Mouse (Mus musculus) heart, embryonic 14.5 days (tissue): ENCODE measurements around the gene Cnnm2. TPM values are rescaled to one million over a fixed set of nuclear protein-coding genes. Genes with fewer than 3 reads are reported as not detected.

Experiments used
- ATAC-seq: fragments of 200-750 bp; cut with Nextera tagmentation; 2 replicates; pipeline ENCODE4 v1.8.0; 2017; ENCODE audit warnings: low read depth, moderate TSS enrichment; ENCODE audit not compliant: insufficient number of reproducible peaks, insufficient read depth, low FRiP score
- H3K27ac ChIP-seq, 2 experiments: fragments of 200-500 bp in 1 of 2; fragments of 300-500 bp in 1 of 2; sonication (generic) in 1 of 2; replicated peaks in 1 of 2; 2 replicates each; pipeline ENCODE4 v1.5.1; 2012 to 2014; ENCODE audit warnings: low read depth in 2 of 2, low read length in 2 of 2, control low read depth in 1 of 2, mild to moderate bottlenecking in 1 of 2, mixed read lengths in 1 of 2; ENCODE audit not compliant: control insufficient read depth in 1 of 2, insufficient read depth in 1 of 2
- H3K27me3 ChIP-seq: fragments of 300-500 bp; sonication (generic); 2 replicates; pipeline ENCODE4 v1.6.1; 2014; ENCODE audit warnings: mild to moderate bottlenecking, low read length, control low read depth; ENCODE audit not compliant: control insufficient read depth, insufficient read depth
- H3K36me3 ChIP-seq: fragments of 300-500 bp; sonication (generic); 2 replicates; pipeline ENCODE4 v1.6.1; 2014; ENCODE audit warnings: mild to moderate bottlenecking, control low read depth, low read length, mixed read lengths; ENCODE audit not compliant: control insufficient read depth, insufficient read depth
- H3K4me1 ChIP-seq, 2 experiments: fragments of 200-500 bp in 1 of 2; fragments of 300-500 bp in 1 of 2; sonication (generic) in 1 of 2; 2 replicates each; pipeline ENCODE4 v1.6.1; 2012 to 2014; ENCODE audit warnings: low read length in 2 of 2, control low read depth in 1 of 2, mixed read lengths in 1 of 2; ENCODE audit not compliant: control insufficient read depth in 2 of 2, insufficient read depth in 2 of 2
- H3K4me2 ChIP-seq: fragments of 300-500 bp; sonication (generic); 2 replicates; pipeline ENCODE4 v1.6.1; 2014; ENCODE audit warnings: mild to moderate bottlenecking, low read length
- H3K4me3 ChIP-seq, 2 experiments: fragments of 200-500 bp in 1 of 2; fragments of 300-500 bp in 1 of 2; sonication (generic) in 1 of 2; 2 replicates each; pipeline ENCODE4 v1.5.1; 2012 to 2014; ENCODE audit warnings: low read length in 2 of 2, mild to moderate bottlenecking in 2 of 2, control low read depth in 1 of 2, low read depth in 1 of 2, moderate library complexity in 1 of 2; ENCODE audit not compliant: control insufficient read depth in 1 of 2, insufficient read depth in 1 of 2
- H3K9ac ChIP-seq: fragments of 300-500 bp; sonication (generic); 2 replicates; pipeline ENCODE4 v1.6.1; 2014; ENCODE audit warnings: mild to moderate bottlenecking, low read length
- H3K9me3 ChIP-seq: fragments of 300-500 bp; sonication (generic); 2 replicates; pipeline ENCODE4 v1.6.1; 2016; ENCODE audit warnings: low read length, control low read depth; ENCODE audit not compliant: control insufficient read depth
- WGBS: fragments of 180-500 bp; shearing (Covaris S2); extraction: QIAGEN DNeasy Blood & Tissue Kit; methylation state at CpG from one replicate; pipeline ENCODE4 v1.1.7; 2014; 5-methylcytosine and 5-hydroxymethylcytosine counted together
- polyA plus RNA-seq: library from polyadenylated mRNA; unstranded; fragments of >200 nt; fragmentation: Nextera tagmentation; extraction: Ambion mirVana; gene quantifications from 2 replicates; pipeline ENCODE4 v1.2.1, GENCODE M21; 2014

Gene Cnnm2
- polyA plus RNA-seq, 1 experiment from 2014 or later = 3.2 TPM

GRCm38 (mm10) chr19:46862556-46862955 is 101.2 kb downstream of the Cnnm2 start:
- 50% methylated on average over 3 of the region's 3 CpGs for WGBS
- no peak overlapping the region for H3K27ac ChIP-seq
- H3K9me3 ChIP-seq = no peaks in the 10 kb centered on the region

GRCm38 (mm10) chr19:46863236-46863927 is 102.0 kb downstream of the Cnnm2 start:
- no peak overlapping the region for H3K9ac ChIP-seq
- H3K4me3 ChIP-seq = no peak overlapping the region
- no peak overlapping the region for H3K27ac ChIP-seq
- H3K36me3 ChIP-seq = 0 out of 2 replicates have a peak, but pooled peaks cover under 1% of the 10 kb centered on the region
- H3K4me2 ChIP-seq = no peak overlapping the region
- H3K4me1 ChIP-seq = peaks cover 6 to 10% of the 10 kb centered on the region in 2 experiments
- ATAC-seq = no peak
- no peaks in the 10 kb centered on the region for H3K27me3 ChIP-seq
- no peaks in the 10 kb centered on the region for H3K9me3 ChIP-seq
- 68% methylated on average over 17 of the region's 17 CpGs for WGBS

More at GRCm38 (mm10) chr19:46862556-46862955, 101.2 kb downstream of the Cnnm2 start:
- no peak for ATAC-seq
- Histone ChIP-seq H3K4me1 (peaks cover 6 to 10% of the 10 kb centered on the region in 2 experiments), H3K9ac (no peak overlapping the region), H3K27me3 (no peaks in the 10 kb centered on the region), H3K4me2 (no peak overlapping the region), H3K4me3 (no peak overlapping the region), H3K36me3 (no peaks in the 10 kb centered on the region)

GRCm38 (mm10) chr19:46864079-46864478 is 102.7 kb downstream of the Cnnm2 start:
- H3K9me3 ChIP-seq = no peaks in the 10 kb centered on the region
- H3K27ac ChIP-seq = no peak overlapping the region
- H3K9ac ChIP-seq = no peak overlapping the region
- 0 out of 2 replicates have a peak, but pooled peaks cover 3% of the 10 kb centered on the region for H3K36me3 ChIP-seq
- no peak overlapping the region for H3K4me3 ChIP-seq
- WGBS = 56% methylated on average over 6 of the region's 6 CpGs
- H3K4me1 ChIP-seq = peaks cover 6 to 10% of the 10 kb centered on the region in 2 experiments
- H3K27me3 ChIP-seq = no peaks in the 10 kb centered on the region
- no peak for ATAC-seq
- H3K4me2 ChIP-seq = no peak overlapping the region

GRCm38 (mm10) chr19:46864731-46865331 is 103.4 kb downstream of the Cnnm2 start:
- H3K27ac ChIP-seq = no peak overlapping the region
- no peak overlapping the region for H3K4me2 ChIP-seq
- 0 out of 2 replicates have a peak, but pooled peaks cover 3% of the 10 kb centered on the region for H3K36me3 ChIP-seq
- WGBS = 53% methylated on average over 6 of the region's 6 CpGs
- H3K27me3 ChIP-seq = no peaks in the 10 kb centered on the region
- no peaks in the 10 kb centered on the region for H3K9me3 ChIP-seq
- H3K4me1 ChIP-seq = peaks cover 8 to 10% of the 10 kb centered on the region in 2 experiments
- H3K4me3 ChIP-seq = no peak overlapping the region
- no peak for ATAC-seq
- no peak overlapping the region for H3K9ac ChIP-seq

GRCm38 (mm10) chr19:46865381-46865780 is 104.0 kb downstream of the Cnnm2 start:
- Histone ChIP-seq H3K9ac (no peak overlapping the region), H3K36me3 (0 out of 2 replicates have a peak, but pooled peaks cover 3% of the 10 kb centered on the region), H3K27ac (no peak overlapping the region), H3K27me3 (no peaks in the 10 kb centered on the region), H3K4me3 (no peak overlapping the region), H3K9me3 (no peaks in the 10 kb centered on the region), H3K4me1 (peaks cover 8 to 10% of the 10 kb centered on the region in 2 experiments), H3K4me2 (no peak overlapping the region)
- no peak for ATAC-seq
- WGBS = 49% methylated on average over 4 of the region's 4 CpGs

- 0 out of 2 replicates have a peak, but pooled peaks cover 3% of the 10 kb centered on the region for H3K36me3 ChIP-seq
- H3K4me2 ChIP-seq = no peak overlapping the region
- H3K4me1 ChIP-seq = peaks cover 5 to 6% of the 10 kb centered on the region in 2 experiments; a peak in 3 of 4 replicates
- H3K4me3 ChIP-seq = no peak overlapping the region
- H3K9me3 ChIP-seq = no peaks in the 10 kb centered on the region
- ATAC-seq = no peak
- WGBS = 59% methylated on average over 11 of the region's 11 CpGs
- H3K27me3 ChIP-seq = no peaks in the 10 kb centered on the region
- no peak overlapping the region for H3K9ac ChIP-seq
- no peak overlapping the region for H3K27ac ChIP-seq
Measured at GRCm38 (mm10) chr19:46869049-46869448, 107.7 kb downstream of the Cnnm2 start.

GRCm38 (mm10) chr19:46869526-46869925 is 108.1 kb downstream of the Cnnm2 start:
- H3K4me3 ChIP-seq = no peak overlapping the region
- no peak for ATAC-seq

More at GRCm38 (mm10) chr19:46869526-46869925, 108.1 kb downstream of the Cnnm2 start:
- Histone ChIP-seq H3K4me2 (no peak overlapping the region), H3K36me3 (0 out of 2 replicates have a peak, but pooled peaks cover 3% of the 10 kb centered on the region), H3K9me3 (no peaks in the 10 kb centered on the region), H3K9ac (no peak overlapping the region), H3K4me1 (peaks cover 5 to 6% of the 10 kb centered on the region in 2 experiments; a peak in 3 of 4 replicates), H3K27ac (no peak overlapping the region), H3K27me3 (no peaks in the 10 kb centered on the region)
- WGBS = 10% methylated on average over 6 of the region's 6 CpGs
